Mouse (Mus musculus) thymus, postnatal 36 days (tissue): ENCODE measurements around the gene Mrgpra1.
"Not testable (repeated sequence)": the region's sequence is repeated elsewhere in the genome, so short reads cannot be mapped to it uniquely, and the experiment has no call there.

Source experiments
- DNase-seq, 2 experiments: peaks; one replicate each; pipeline ENCODE4 v3.0.0; 2022; ENCODE audit warnings: mixed read lengths in 2 of 2

The Mrgpra1 gene

DNA sequence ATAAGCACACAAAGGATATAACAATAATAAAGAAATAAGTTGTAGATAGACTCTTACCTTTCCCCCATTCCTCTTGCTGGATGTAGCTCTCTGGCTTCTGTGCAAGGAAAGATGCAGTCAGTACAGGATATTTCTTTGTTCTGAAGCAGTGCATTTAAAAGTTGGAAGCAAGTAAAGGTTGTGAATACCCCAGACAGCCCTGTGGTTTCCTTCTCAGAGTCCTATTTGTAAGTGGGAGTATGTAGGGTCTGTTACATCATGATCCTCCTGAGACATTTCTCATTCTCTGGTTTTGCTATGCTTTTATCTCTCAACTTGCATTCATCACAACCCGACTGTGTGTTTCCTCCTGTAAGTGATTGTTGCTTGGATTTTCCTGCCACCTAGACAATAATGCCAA lies at the start of gene Mrgpra1:
Gene Mrgpra1, minus strand, starts transcription at position 101 of the 400 bp plus-strand sequence.
- no peak for DNase-seq

DNA sequence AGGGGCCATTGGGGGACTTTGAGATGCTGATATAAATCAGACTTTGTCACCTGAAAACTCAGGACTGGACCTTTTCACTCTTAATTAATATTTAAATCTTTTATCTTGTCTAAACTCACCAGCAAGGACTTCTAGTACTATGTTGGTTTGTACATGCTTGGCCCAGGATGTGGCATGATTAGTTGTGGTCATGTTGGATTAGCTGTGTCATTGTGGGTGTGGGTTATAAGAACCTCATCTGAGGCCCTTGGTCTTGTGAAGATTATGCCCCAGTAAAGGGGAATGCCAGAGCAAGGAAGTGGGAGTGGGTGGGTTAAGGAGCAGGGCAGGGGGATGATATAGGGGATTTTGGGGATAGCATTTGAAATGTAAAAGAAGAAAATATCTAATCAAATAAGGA lies 47.1 kb upstream of the Mrgpra1 start:
- DNase-seq = no peak

DNA sequence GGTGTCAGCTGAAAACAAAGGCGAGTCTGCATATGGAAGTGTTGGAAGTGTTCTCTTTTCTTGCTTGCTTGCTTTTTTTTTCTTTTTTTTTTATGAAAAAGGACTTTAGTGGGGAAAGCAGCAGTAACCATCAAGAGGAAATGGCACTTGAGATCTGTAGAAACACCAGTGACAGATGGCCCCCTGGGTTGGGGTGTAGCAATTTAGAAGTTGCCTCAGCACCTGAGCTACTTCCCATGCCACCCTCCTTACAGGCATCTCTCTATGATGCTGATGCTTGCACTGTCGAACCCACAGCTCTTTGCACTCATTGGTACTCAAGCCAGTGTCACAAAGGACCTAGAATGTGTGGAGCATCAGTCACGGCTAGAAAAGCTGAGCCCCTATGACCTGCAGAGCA lies 5.6 kb downstream of the Mrgpra1 start:
- DNase-seq = no peak

DNA sequence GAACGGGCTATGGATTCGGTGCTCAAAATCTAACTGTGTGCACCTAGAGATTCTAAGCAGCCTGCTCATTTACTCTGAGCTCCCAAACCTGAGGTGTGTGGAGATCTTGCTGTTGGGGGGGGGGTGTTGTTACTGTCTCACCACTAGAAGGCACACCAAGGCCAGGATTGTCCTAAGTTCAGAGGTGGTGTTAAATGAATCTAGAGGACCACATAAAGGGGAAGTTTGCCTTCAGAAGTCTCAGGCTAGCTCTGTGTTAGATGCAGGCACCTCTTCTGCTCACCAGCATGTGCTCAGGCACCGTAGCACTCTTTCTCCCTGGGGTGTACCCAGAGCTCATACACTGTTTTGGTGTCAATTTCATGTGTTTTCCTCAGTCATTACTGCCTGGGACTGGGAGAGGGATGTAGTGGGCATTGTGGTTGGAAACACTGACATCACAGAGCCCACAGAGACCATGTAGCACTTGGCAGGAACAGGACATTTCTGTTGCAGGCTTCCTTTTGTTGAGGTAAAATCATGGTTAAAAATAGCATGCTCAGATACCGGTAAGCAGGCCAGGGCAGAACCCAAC lies 8.0 kb downstream of the Mrgpra1 start:
- DNase-seq = no peak

DNA sequence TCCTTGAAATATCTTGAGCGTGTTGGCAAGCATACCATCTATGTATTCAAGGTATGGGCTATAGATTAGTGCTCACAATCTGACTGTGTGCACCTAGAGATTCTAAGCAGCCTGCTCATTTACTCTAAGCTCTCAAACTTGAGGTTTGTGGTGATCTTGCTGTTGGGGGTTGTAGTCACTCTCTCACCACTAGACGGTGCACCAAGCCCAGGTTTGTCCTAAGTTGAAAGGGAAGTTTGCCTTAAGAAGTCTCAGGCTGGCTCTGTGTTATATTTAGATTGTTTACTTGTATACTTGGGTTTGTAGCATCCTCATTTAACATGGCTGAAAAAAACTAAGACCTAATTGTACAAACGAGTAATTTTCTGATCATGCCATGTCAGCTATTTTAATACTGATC lies 12.2 kb downstream of the Mrgpra1 start:
- not testable (repeated sequence) for DNase-seq

DNA sequence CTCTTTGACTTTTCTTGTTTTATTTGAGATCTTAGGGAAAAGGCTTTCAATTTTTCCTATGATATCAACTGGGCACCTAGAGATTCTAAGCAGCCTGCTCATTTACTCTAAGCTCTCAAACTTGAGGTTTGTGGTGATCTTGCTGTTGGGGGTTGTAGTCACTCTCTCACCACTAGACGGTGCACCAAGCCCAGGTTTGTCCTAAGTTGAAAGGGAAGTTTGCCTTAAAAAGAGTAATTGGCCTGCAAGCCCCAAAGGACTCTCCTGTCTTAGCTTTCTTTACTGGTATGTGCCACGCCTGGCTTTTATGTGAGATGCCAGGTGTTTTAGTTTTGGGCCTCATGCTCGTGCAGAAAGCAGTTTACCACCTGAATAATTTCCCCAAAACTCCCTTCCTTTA lies 12.7 kb downstream of the Mrgpra1 start:
- DNase-seq = not testable (repeated sequence)

DNA sequence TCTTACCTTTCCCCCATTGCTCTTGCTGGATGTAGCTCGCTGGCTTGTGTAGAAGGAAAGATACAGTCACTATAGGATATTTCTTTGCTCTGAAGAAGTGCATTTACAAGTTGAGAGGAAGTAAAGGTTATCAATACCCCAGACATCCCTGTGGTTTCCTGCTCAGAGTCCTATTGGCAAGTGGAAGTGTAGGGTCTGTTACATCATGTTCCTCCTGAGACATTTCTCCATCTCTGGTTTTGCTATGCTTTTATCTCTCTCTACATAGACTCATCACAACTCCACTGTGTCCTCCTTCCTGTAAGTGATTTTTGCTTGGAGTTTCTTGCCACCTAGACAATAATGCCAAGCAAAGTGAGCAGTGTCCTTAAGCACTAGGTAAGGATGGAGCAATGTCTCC lies 35.7 kb downstream of the Mrgpra1 start:
- no peak for DNase-seq

DNA sequence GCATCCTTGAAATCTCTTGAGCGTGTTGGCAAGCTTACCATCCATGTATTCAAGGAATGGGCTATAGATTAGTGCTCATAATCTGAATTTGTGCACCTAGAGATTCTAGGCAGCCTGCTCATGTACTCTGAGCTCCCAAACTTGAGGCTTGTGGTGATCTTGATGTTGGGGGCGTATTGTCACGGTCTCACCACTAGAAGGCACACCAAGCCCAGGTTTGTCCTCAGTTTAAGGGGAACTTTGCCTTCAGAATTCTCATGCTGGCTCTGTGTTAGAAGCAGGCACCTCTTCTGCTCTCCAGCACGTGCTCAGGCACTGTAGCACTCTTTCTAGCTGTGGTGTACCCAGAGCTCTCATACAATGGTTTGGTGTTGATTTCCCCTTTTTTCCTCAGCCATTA lies 41.8 kb downstream of the Mrgpra1 start:
- no peak for DNase-seq

DNA sequence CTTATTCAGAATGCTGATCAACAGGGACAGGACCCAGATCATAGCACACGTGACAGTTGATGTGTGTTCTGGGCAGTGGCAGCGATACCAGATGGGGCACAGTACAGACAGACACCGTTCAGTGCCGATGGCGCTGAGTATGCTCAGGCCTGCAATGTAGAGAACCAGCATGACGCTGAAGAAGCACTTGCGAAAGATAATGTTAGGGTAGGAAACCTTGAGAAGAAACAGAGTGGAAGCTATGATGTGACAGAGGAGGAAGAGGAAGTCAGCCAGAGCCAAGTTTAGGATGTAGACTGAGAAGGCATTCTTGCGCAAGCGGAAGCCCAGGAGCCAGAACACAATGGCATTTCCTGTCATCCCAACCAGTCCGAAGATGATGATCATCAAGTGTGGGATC lies 44.2 kb downstream of the Mrgpra1 start:
- no peak for DNase-seq

DNA sequence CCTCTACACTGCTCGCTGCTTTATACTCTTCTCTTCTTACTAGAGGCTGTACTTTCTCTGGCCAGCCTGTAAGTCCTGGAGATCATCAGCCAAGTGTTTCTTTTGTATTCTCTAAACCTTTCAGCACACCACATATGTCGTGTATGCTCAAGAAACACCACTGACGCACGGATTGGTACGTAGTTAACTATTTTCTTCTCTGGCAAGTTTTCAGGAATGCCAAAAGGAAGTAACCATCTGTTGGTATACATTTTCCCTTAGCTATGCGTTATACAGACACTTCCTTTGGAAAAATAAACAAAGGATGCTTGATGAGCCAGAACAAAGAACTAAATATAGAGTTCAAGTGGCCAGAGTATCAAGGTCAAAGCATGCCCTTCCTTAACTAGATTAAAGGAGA lies 49.4 kb downstream of the Mrgpra1 start:
- DNase-seq = not testable (repeated sequence)

DNA sequence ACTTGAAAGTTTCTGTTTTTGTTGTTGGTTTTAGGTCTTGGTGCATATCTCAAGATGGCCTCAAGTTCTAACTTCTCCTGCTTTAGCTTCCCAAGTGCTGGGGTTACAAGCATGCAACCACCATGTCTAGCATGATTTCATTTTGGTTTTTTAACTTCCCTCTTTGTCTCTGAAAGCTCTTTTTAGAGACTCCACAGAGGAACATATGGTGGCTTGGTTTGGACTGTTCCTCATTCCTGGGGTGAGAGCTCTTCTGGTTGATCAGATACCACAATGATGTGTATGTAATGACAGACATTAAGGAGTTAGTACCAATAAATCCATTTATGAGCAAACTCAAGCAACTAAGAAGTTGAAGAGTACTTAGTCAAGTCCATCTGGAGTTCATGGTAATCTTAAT lies 54.4 kb downstream of the Mrgpra1 start:
- not testable (repeated sequence) for DNase-seq
